Mouse (Mus musculus): ENCODE results near the gene Clint1. TPM values are rescaled to one million over a fixed set of nuclear protein-coding genes. Genes with fewer than 3 reads are reported as not detected.

The Clint1 gene
- polyA plus RNA-seq, 1 experiment, result 106 TPM

- H3K27ac ChIP-seq (ENCODE audit: insufficient read depth, low read length), result no peak overlapping the region
- TF ChIP-seq POLR2A (IDR thresholded peaks at IDR 0.05; ENCODE audit: low read depth, low read length) (no peak), CTCF (IDR thresholded peaks at IDR 0.05; ENCODE audit: borderline replicate concordance, insufficient read depth, low read length) (no peak)
- no peak overlapping the region for H3K4me3 ChIP-seq (ENCODE audit: insufficient read depth, low read length)
- no peaks in the 10 kb centered on the region for H3K4me1 ChIP-seq (ENCODE audit: control insufficient read depth, insufficient read depth, low read length)
These were observed 38.6 kb downstream of the Clint1 start for GRCm38 (mm10) chr11:45890423-45890822.

- TF ChIP-seq POLR2A (IDR thresholded peaks at IDR 0.05; ENCODE audit: low read depth, low read length), result no peak
- no peak for TF ChIP-seq CTCF (IDR thresholded peaks at IDR 0.05; ENCODE audit: borderline replicate concordance, insufficient read depth, low read length)
- no peak overlapping the region for H3K27ac ChIP-seq (ENCODE audit: insufficient read depth, low read length)
- H3K4me1 ChIP-seq (ENCODE audit: control insufficient read depth, insufficient read depth, low read length), result no peaks in the 10 kb centered on the region
- no peak overlapping the region for H3K4me3 ChIP-seq (ENCODE audit: insufficient read depth, low read length)
These were observed 41.1 kb downstream of the Clint1 start for GRCm38 (mm10) chr11:45892861-45893360.

- Histone ChIP-seq H3K4me1 (ENCODE audit: control insufficient read depth, insufficient read depth, low read length) (no peaks in the 10 kb centered on the region), H3K4me3 (ENCODE audit: insufficient read depth, low read length) (no peak overlapping the region), H3K27ac (ENCODE audit: insufficient read depth, low read length) (peak overlapping the region; percentile 69; the same call in 1 of the 2 replicates)
- no peak for TF ChIP-seq POLR2A (IDR thresholded peaks at IDR 0.05; ENCODE audit: low read depth, low read length)
These were observed 45.5 kb downstream of the Clint1 start for GRCm38 (mm10) chr11:45897392-45897791.

GRCm38 (mm10) chr11:45900233-45901015 is 48.6 kb downstream of the Clint1 start:
- no peaks in the 10 kb centered on the region for H3K4me1 ChIP-seq (ENCODE audit: control insufficient read depth, insufficient read depth, low read length)
- TF ChIP-seq POLR2A (IDR thresholded peaks at IDR 0.05; ENCODE audit: low read depth, low read length), result no peak
- no peak for TF ChIP-seq CTCF (IDR thresholded peaks at IDR 0.05; ENCODE audit: borderline replicate concordance, insufficient read depth, low read length)
- no peak overlapping the region for H3K27ac ChIP-seq (ENCODE audit: insufficient read depth, low read length)
- H3K4me3 ChIP-seq (ENCODE audit: insufficient read depth, low read length), result no peak overlapping the region

- Histone ChIP-seq H3K4me1 (ENCODE audit: control insufficient read depth, insufficient read depth, low read length) (no peaks in the 10 kb centered on the region), H3K27ac (ENCODE audit: insufficient read depth, low read length) (no peak overlapping the region), H3K4me3 (ENCODE audit: insufficient read depth, low read length) (no peak overlapping the region)
- TF ChIP-seq CTCF (IDR thresholded peaks at IDR 0.05; ENCODE audit: borderline replicate concordance, insufficient read depth, low read length) (no peak), POLR2A (IDR thresholded peaks at IDR 0.05; ENCODE audit: low read depth, low read length) (no peak)
These were observed 54.4 kb downstream of the Clint1 start for GRCm38 (mm10) chr11:45906109-45906786.

GRCm38 (mm10) chr11:45907301-45907700 is 55.5 kb downstream of the Clint1 start:
- TF ChIP-seq POLR2A (IDR thresholded peaks at IDR 0.05; ENCODE audit: low read depth, low read length), result no peak
- TF ChIP-seq CTCF (IDR thresholded peaks at IDR 0.05; ENCODE audit: borderline replicate concordance, insufficient read depth, low read length), result no peak

GRCm38 (mm10) chr11:45908070-45908469 is 56.2 kb downstream of the Clint1 start:
- no peak for TF ChIP-seq POLR2A (IDR thresholded peaks at IDR 0.05; ENCODE audit: low read depth, low read length)
- no peak for TF ChIP-seq CTCF (IDR thresholded peaks at IDR 0.05; ENCODE audit: borderline replicate concordance, insufficient read depth, low read length)
- Histone ChIP-seq H3K4me1 (ENCODE audit: control insufficient read depth, insufficient read depth, low read length) (no peaks in the 10 kb centered on the region), H3K4me3 (ENCODE audit: insufficient read depth, low read length) (no peak overlapping the region), H3K27ac (ENCODE audit: insufficient read depth, low read length) (no peak overlapping the region)

More at GRCm38 (mm10) chr11:45907301-45907700, 55.5 kb downstream of the Clint1 start:
- no peaks in the 10 kb centered on the region for H3K4me1 ChIP-seq (ENCODE audit: control insufficient read depth, insufficient read depth, low read length)
- H3K4me3 ChIP-seq (ENCODE audit: insufficient read depth, low read length), result no peak overlapping the region
- H3K27ac ChIP-seq (ENCODE audit: insufficient read depth, low read length), result no peak overlapping the region

- no peak overlapping the region for H3K4me3 ChIP-seq (ENCODE audit: insufficient read depth, low read length)
- TF ChIP-seq POLR2A (IDR thresholded peaks at IDR 0.05; ENCODE audit: low read depth, low read length) (no peak), CTCF (IDR thresholded peaks at IDR 0.05; ENCODE audit: borderline replicate concordance, insufficient read depth, low read length) (no peak)
- no peak overlapping the region for H3K27ac ChIP-seq (ENCODE audit: insufficient read depth, low read length)
- H3K4me1 ChIP-seq (ENCODE audit: control insufficient read depth, insufficient read depth, low read length), result no peaks in the 10 kb centered on the region
These were observed 57.0 kb downstream of the Clint1 start for GRCm38 (mm10) chr11:45908894-45909293.

- H3K4me3 ChIP-seq (ENCODE audit: insufficient read depth, low read length), result no peak overlapping the region
- no peak for TF ChIP-seq POLR2A (IDR thresholded peaks at IDR 0.05; ENCODE audit: low read depth, low read length)
- no peak for TF ChIP-seq CTCF (IDR thresholded peaks at IDR 0.05; ENCODE audit: borderline replicate concordance, insufficient read depth, low read length)
- H3K4me1 ChIP-seq (ENCODE audit: control insufficient read depth, insufficient read depth, low read length), result no peaks in the 10 kb centered on the region
- no peak overlapping the region for H3K27ac ChIP-seq (ENCODE audit: insufficient read depth, low read length)
These were observed 58.9 kb downstream of the Clint1 start for GRCm38 (mm10) chr11:45910701-45911100.

- no peak overlapping the region for H3K4me3 ChIP-seq (ENCODE audit: insufficient read depth, low read length)
- TF ChIP-seq CTCF (IDR thresholded peaks at IDR 0.05; ENCODE audit: borderline replicate concordance, insufficient read depth, low read length) (no peak), POLR2A (IDR thresholded peaks at IDR 0.05; ENCODE audit: low read depth, low read length) (no peak)
- no peak overlapping the region for H3K27ac ChIP-seq (ENCODE audit: insufficient read depth, low read length)
- no peaks in the 10 kb centered on the region for H3K4me1 ChIP-seq (ENCODE audit: control insufficient read depth, insufficient read depth, low read length)
These were observed 64.3 kb downstream of the Clint1 start for GRCm38 (mm10) chr11:45916196-45916595.
